Mouse (Mus musculus) liver, embryonic 14.5 days (tissue): Measurements from ENCODE around the gene Gm37240. TPM values are rescaled to one million over a fixed set of nuclear protein-coding genes. Genes with fewer than 3 reads are reported as not detected.

Experiments
- ATAC-seq: fragments of 200-750 bp; cut with Nextera tagmentation; 2 replicates; pipeline ENCODE4 v1.8.0; 2017; ENCODE audit warnings: moderate number of reproducible peaks, mild to moderate bottlenecking, moderate library complexity; ENCODE audit not compliant: insufficient read depth
- DNase-seq, 3 experiments: peaks; one replicate each; pipeline ENCODE4 v3.0.0-alpha.2; 2012 to 2013; ENCODE audit warnings: low read depth in 3 of 3, low spot score in 3 of 3
- H3K27ac ChIP-seq: fragments of 300-500 bp; sonication (generic); 2 replicates; pipeline ENCODE4 v1.5.1; 2014; ENCODE audit warnings: moderate library complexity, mild to moderate bottlenecking, control low read depth, inconsistent platforms
- H3K27me3 ChIP-seq: fragments of 300-500 bp; sonication (generic); 2 replicates; pipeline ENCODE4 v1.6.1; 2014; ENCODE audit warnings: mild to moderate bottlenecking, low read length, moderate library complexity; ENCODE audit not compliant: control insufficient read depth, insufficient read depth
- H3K36me3 ChIP-seq: fragments of 300-500 bp; sonication (generic); replicated peaks from 2 replicates; pipeline ENCODE4 v1.6.1; 2014; ENCODE audit warnings: low read depth; ENCODE audit not compliant: control insufficient read depth, insufficient read depth
- H3K4me1 ChIP-seq, 2 experiments: fragments of 200-500 bp in 1 of 2; fragments of 300-500 bp in 1 of 2; sonication (generic) in 1 of 2; replicated peaks; 2 replicates each; pipeline ENCODE4 v1.6.1; 2012 to 2014; ENCODE audit warnings: antibody characterized with exemption in 1 of 2, inconsistent platforms in 1 of 2, low read length in 1 of 2; ENCODE audit not compliant: control insufficient read depth in 2 of 2, insufficient read depth in 2 of 2
- H3K4me2 ChIP-seq: fragments of 300-500 bp; sonication (generic); 2 replicates; pipeline ENCODE4 v1.6.1; 2014; ENCODE audit warnings: low read depth, mild to moderate bottlenecking, control low read depth, moderate library complexity
- H3K4me3 ChIP-seq, 2 experiments: fragments of 200-500 bp in 1 of 2; fragments of 300-500 bp in 1 of 2; sonication (generic) in 1 of 2; 2 replicates each; pipeline ENCODE4 v1.5.1; 2012 to 2014; ENCODE audit warnings: low read depth in 2 of 2, low read length in 2 of 2, mild to moderate bottlenecking in 2 of 2, control low read depth in 1 of 2, inconsistent platforms in 1 of 2, moderate library complexity in 1 of 2; ENCODE audit not compliant: insufficient read depth in 1 of 2
- H3K9ac ChIP-seq: fragments of 300-500 bp; sonication (generic); replicated peaks from 2 replicates; pipeline ENCODE4 v1.6.1; 2014; ENCODE audit warnings: mild to moderate bottlenecking, control low read depth, moderate library complexity
- H3K9me3 ChIP-seq: fragments of 300-500 bp; sonication (generic); 2 replicates; pipeline ENCODE4 v1.6.1; 2016; ENCODE audit warnings: low read length, mixed read lengths; ENCODE audit not compliant: control insufficient read depth
- CTCF ChIP-seq: IDR thresholded peaks from 2 replicates; pipeline ENCODE4 v1.5.1; 2016; ENCODE audit warnings: antibody characterized with exemption, low read depth, control low read depth
- EP300 ChIP-seq: IDR thresholded peaks from 2 replicates; pipeline ENCODE4 v1.6.1; 2016; ENCODE audit warnings: antibody characterized with exemption, low read depth
- WGBS: fragments of 180-500 bp; shearing (Covaris S2); extraction: QIAGEN DNeasy Blood & Tissue Kit; methylation state at CpG from one replicate; pipeline ENCODE4 v1.1.7; 2014; ENCODE audit not compliant: insufficient replicate concordance; 5-methylcytosine and 5-hydroxymethylcytosine counted together
- polyA plus RNA-seq, 2 experiments: library from polyadenylated mRNA; depleted of rRNA in 1 of 2; stranded (reverse) in 1 of 2; unstranded in 1 of 2; fragments of >200 nt; fragmentation: Nextera tagmentation in 1 of 2; extraction: Ambion mirVana in 1 of 2; gene quantifications; 2 replicates each; pipeline versions ENCODE4 v1.2.1 to v1.2.3; 2012 to 2014

The Gm37240 gene
- polyA plus RNA-seq, 2 experiments = 0.03 to 0.30 TPM

GRCm38 (mm10) chr3:85748863-85749262, 138.5 kb downstream of the Gm37240 start:
- no peaks in the 10 kb centered on the region for H3K4me1 ChIP-seq
- no peak overlapping the region for H3K4me2 ChIP-seq
- ATAC-seq = no peak
- no peaks in the 10 kb centered on the region for H3K36me3 ChIP-seq
- no peaks in the 10 kb centered on the region for H3K9me3 ChIP-seq
- H3K27ac ChIP-seq = no peak overlapping the region
- no peak overlapping the region for H3K9ac ChIP-seq
- TF ChIP-seq EP300 (no peak), CTCF (no peak)
- no peaks in the 10 kb centered on the region for H3K27me3 ChIP-seq
- WGBS = 26% methylated on average over 4 of the region's 4 CpGs
- DNase-seq = no peak
- H3K4me3 ChIP-seq = no peak overlapping the region

- Histone ChIP-seq H3K4me2 (no peak overlapping the region), H3K9me3 (no peaks in the 10 kb centered on the region), H3K27ac (no peak overlapping the region), H3K4me1 (peaks cover 5 to 7% of the 10 kb centered on the region in 2 experiments; a peak in 3 of 4 replicates), H3K36me3 (no peaks in the 10 kb centered on the region), H3K27me3 (no peaks in the 10 kb centered on the region), H3K4me3 (no peak overlapping the region), H3K9ac (no peak overlapping the region)
- no peak for DNase-seq
- WGBS = 58% methylated on average over 4 of the region's 4 CpGs
- TF ChIP-seq CTCF = no peak
- TF ChIP-seq EP300 = no peak
- no peak for ATAC-seq
These were observed 141.2 kb downstream of the Gm37240 start for GRCm38 (mm10) chr3:85746116-85746515.

- Histone ChIP-seq H3K4me1 (peaks cover 5 to 9% of the 10 kb centered on the region in 2 experiments; a peak in 3 of 4 replicates), H3K4me3 (no peak overlapping the region), H3K9ac (no peak overlapping the region), H3K9me3 (no peaks in the 10 kb centered on the region), H3K4me2 (0 out of 2 replicates have a peak overlapping the region, but pooled peaks have one; percentile 1), H3K27me3 (no peaks in the 10 kb centered on the region), H3K36me3 (no peaks in the 10 kb centered on the region), H3K27ac (no peak overlapping the region)
- 45% methylated on average over 3 of the region's 3 CpGs for WGBS
- ATAC-seq = peak; percentile 77
- TF ChIP-seq EP300 (peak; percentile 42; the same call in 1 of the 2 replicates), CTCF (no peak)
- peak in 2 of 3 experiments; percentile 26 to 35 for DNase-seq
These were observed 145.6 kb downstream of the Gm37240 start for GRCm38 (mm10) chr3:85741767-85742166.

- ATAC-seq (no peak), DNase-seq (no peak)
- H3K27me3 ChIP-seq = no peaks in the 10 kb centered on the region
- no peak for TF ChIP-seq CTCF
- no peak for TF ChIP-seq EP300
- no peak overlapping the region for H3K4me3 ChIP-seq
- no peak overlapping the region for H3K27ac ChIP-seq
- 60% methylated on average over 3 of the region's 3 CpGs for WGBS
- no peaks in the 10 kb centered on the region for H3K36me3 ChIP-seq
- no peaks in the 10 kb centered on the region for H3K9me3 ChIP-seq
- peaks cover 5 to 9% of the 10 kb centered on the region in 2 experiments; a peak in 3 of 4 replicates for H3K4me1 ChIP-seq
- no peak overlapping the region for H3K9ac ChIP-seq
- H3K4me2 ChIP-seq = no peak overlapping the region
These were observed 148.7 kb downstream of the Gm37240 start for GRCm38 (mm10) chr3:85738591-85738990.

DNA sequence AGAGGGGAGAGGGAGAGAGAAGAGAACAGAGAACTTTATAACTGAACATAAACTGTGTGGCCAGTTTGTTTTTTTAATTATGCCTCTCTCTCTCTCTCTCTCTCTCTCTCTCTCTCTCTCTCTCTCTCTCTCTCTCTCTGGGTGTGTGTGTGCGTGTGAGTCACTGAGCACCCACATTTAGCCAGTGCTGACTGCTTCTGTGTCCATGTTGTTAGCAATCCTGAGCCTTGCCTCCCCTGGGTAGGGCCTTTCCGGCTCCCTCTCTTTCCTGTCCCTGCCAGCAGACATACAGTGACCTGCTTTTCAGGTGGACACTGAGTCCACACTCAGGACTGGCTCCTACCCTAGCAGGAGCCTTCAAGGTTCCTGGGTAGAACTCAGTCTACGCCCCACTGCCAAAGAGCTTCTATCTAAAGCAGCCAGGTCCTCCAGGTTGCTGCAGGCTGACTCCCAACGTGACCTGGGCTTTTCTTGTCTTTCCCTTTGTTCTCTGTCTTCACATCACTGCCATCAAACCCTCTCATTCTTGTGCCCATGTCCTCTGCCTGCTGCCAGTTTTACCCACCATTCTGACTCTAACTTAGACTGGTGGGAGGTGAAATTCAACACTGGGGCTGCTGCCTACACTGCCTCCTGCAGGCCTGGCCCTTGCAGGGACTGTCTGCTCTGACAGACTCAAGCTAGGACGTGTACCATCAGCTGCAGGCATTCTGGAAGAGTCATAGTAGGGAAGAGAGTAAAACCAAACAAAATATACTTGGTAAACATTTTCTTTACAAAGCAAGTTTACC, 153.2 kb downstream of the Gm37240 start:
- TF ChIP-seq CTCF = peak; percentile 41
- TF ChIP-seq EP300 = no peak
- no peaks in the 10 kb centered on the region for H3K36me3 ChIP-seq
- H3K27ac ChIP-seq = no peak overlapping the region
- no peaks in the 10 kb centered on the region for H3K27me3 ChIP-seq
- no peak for ATAC-seq
- 57% methylated on average over 5 of the region's 5 CpGs for WGBS
- H3K4me3 ChIP-seq = no peak overlapping the region
- H3K4me2 ChIP-seq = no peak overlapping the region
- no peak overlapping the region for H3K9ac ChIP-seq
- H3K9me3 ChIP-seq = no peaks in the 10 kb centered on the region
- H3K4me1 ChIP-seq = no peaks in the 10 kb centered on the region; a peak in 1 of 4 replicates
- DNase-seq = no peak
